Mouse (Mus musculus) CD8-positive naive resting alpha-beta T cell, adult 2 months (primary cell): ENCODE results near the gene Pla2g15.
A peak's percentile ranks its signal among the peaks of the same experiment; 100 is the strongest.

Experiments
- DNase-seq, 2 experiments: peaks; one replicate each; pipeline ENCODE4 v3.0.0; 2022; ENCODE audit warnings: low read depth in 2 of 2, low spot score in 2 of 2

The Pla2g15 gene

GRCm38 (mm10) chr8:106134751-106135571 lies 15.2 kb upstream of the Pla2g15 start:
- no peak for DNase-seq

GRCm38 (mm10) chr8:106135672-106136071 lies 14.5 kb upstream of the Pla2g15 start:
- no peak for DNase-seq

- no peak for DNase-seq
Measured at GRCm38 (mm10) chr8:106136156-106137130, 13.8 kb upstream of the Pla2g15 start, which contains the start of gene Esrp2. TSS of gene Esrp2 (minus strand) at chr8:106136974.

GRCm38 (mm10) chr8:106137218-106137905 lies 12.8 kb upstream of the Pla2g15 start:
- no peak for DNase-seq

GRCm38 (mm10) chr8:106137906-106138477 lies 12.2 kb upstream of the Pla2g15 start:
- DNase-seq: no peak

GRCm38 (mm10) chr8:106138616-106139015 lies 11.6 kb upstream of the Pla2g15 start:
- no peak for DNase-seq

- DNase-seq: no peak
Measured at GRCm38 (mm10) chr8:106140191-106140590, 10.0 kb upstream of the Pla2g15 start.

GRCm38 (mm10) chr8:106140769-106141168 lies 9.4 kb upstream of the Pla2g15 start:
- DNase-seq: peak; percentile 80 to 83

GRCm38 (mm10) chr8:106145331-106145730 lies 4.9 kb upstream of the Pla2g15 start:
- DNase-seq: no peak

- no peak for DNase-seq
Measured at GRCm38 (mm10) chr8:106146014-106146413, 4.2 kb upstream of the Pla2g15 start.

- DNase-seq: no peak
Measured at GRCm38 (mm10) chr8:106147868-106148565, 2.2 kb upstream of the Pla2g15 start.

GRCm38 (mm10) chr8:106149025-106149424 lies 1.2 kb upstream of the Pla2g15 start:
- no peak for DNase-seq

GRCm38 (mm10) chr8:106150653-106151000 lies 428 bp downstream of the Pla2g15 start:
- no peak for DNase-seq

- no peak for DNase-seq
Measured at GRCm38 (mm10) chr8:106151041-106151440, 842 bp downstream of the Pla2g15 start.

GRCm38 (mm10) chr8:106152876-106153275 lies 2.7 kb downstream of the Pla2g15 start:
- DNase-seq: no peak

- no peak for DNase-seq
Measured at GRCm38 (mm10) chr8:106157419-106157818, 7.2 kb downstream of the Pla2g15 start.

- no peak for DNase-seq
Measured at GRCm38 (mm10) chr8:106158381-106158780, 8.2 kb downstream of the Pla2g15 start.

GRCm38 (mm10) chr8:106159876-106160275 lies 9.7 kb downstream of the Pla2g15 start:
- no peak for DNase-seq

- DNase-seq: no peak
Measured at GRCm38 (mm10) chr8:106163251-106163650, 13.1 kb downstream of the Pla2g15 start.

- peak; percentile 62 to 73 for DNase-seq
Measured at GRCm38 (mm10) chr8:106165460-106165859, 15.3 kb downstream of the Pla2g15 start.
